Mouse (Mus musculus) forebrain, embryonic 12.5 days (tissue): ENCODE data around the gene Gm20388. TPM values are rescaled to one million over a fixed set of nuclear protein-coding genes. Genes with fewer than 3 reads are reported as not detected.

ENCODE experiments used
- ATAC-seq: fragments of 200-750 bp; cut with Nextera tagmentation; 2 replicates; pipeline ENCODE4 v1.8.0; 2017; ENCODE audit warnings: moderate TSS enrichment; ENCODE audit not compliant: low FRiP score
- H3K27ac ChIP-seq: fragments of 300-500 bp; sonication (generic); 2 replicates; pipeline ENCODE4 v1.5.1; 2016; ENCODE audit warnings: mild to moderate bottlenecking
- H3K27me3 ChIP-seq: fragments of 300-500 bp; sonication (generic); 2 replicates; pipeline ENCODE4 v1.6.1; 2016; ENCODE audit warnings: mild to moderate bottlenecking
- H3K36me3 ChIP-seq: fragments of 300-500 bp; sonication (generic); replicated peaks from 2 replicates; pipeline ENCODE4 v1.6.1; 2016; ENCODE audit warnings: mild to moderate bottlenecking
- H3K4me1 ChIP-seq: fragments of 300-500 bp; sonication (generic); 2 replicates; pipeline ENCODE4 v1.6.1; 2016
- H3K4me2 ChIP-seq: fragments of 300-500 bp; sonication (generic); 2 replicates; pipeline ENCODE4 v1.6.1; 2016; ENCODE audit warnings: mild to moderate bottlenecking, moderate library complexity
- H3K4me3 ChIP-seq: fragments of 300-500 bp; sonication (generic); replicated peaks from 2 replicates; pipeline ENCODE4 v1.5.1; 2016; ENCODE audit warnings: mild to moderate bottlenecking
- H3K9ac ChIP-seq: fragments of 300-500 bp; sonication (generic); 2 replicates; pipeline ENCODE4 v1.6.1; 2016; ENCODE audit warnings: mild to moderate bottlenecking
- H3K9me3 ChIP-seq: fragments of 300-500 bp; sonication (generic); 2 replicates; pipeline ENCODE4 v1.6.1; 2016
- WGBS: fragments of 180-500 bp; shearing (Covaris S2); methylation state at CpG from one replicate; pipeline ENCODE4 v1.1.7; 2016; 5-methylcytosine and 5-hydroxymethylcytosine counted together
- polyA plus RNA-seq: library from polyadenylated mRNA; unstranded; fragments of >200 nt; fragmentation: Nextera tagmentation; extraction: Ambion mirVana; gene quantifications from 2 replicates; pipeline ENCODE4 v1.2.1, GENCODE M21; 2016

Gm20388 gene
- polyA plus RNA-seq, 1 experiment from 2014 or later, result not detected

- no peaks in the 10 kb centered on the region for H3K27me3 ChIP-seq
- WGBS, result 91% methylated on average over 9 of the region's 9 CpGs
- no peak for ATAC-seq
- no peak overlapping the region for H3K4me3 ChIP-seq
- no peaks in the 10 kb centered on the region for H3K9me3 ChIP-seq
- H3K9ac ChIP-seq, result no peak overlapping the region
- no peak overlapping the region for H3K4me2 ChIP-seq
- H3K36me3 ChIP-seq, result peaks cover 80% of the 10 kb centered on the region
- H3K4me1 ChIP-seq, result no peaks in the 10 kb centered on the region
- no peak overlapping the region for H3K27ac ChIP-seq
Observed at GRCm38 (mm10) chr8:121990506-121991255, 2080.0 kb downstream of the Gm20388 start.

- Histone ChIP-seq H3K9ac (no peak overlapping the region), H3K9me3 (no peaks in the 10 kb centered on the region), H3K27me3 (no peaks in the 10 kb centered on the region), H3K4me1 (no peaks in the 10 kb centered on the region), H3K4me2 (no peak overlapping the region), H3K4me3 (no peak overlapping the region), H3K36me3 (peaks cover 78% of the 10 kb centered on the region), H3K27ac (no peak overlapping the region)
- 92% methylated on average over 7 of the region's 7 CpGs for WGBS
- ATAC-seq, result no peak
Observed at GRCm38 (mm10) chr8:121991611-121992010, 2081.0 kb downstream of the Gm20388 start.

- no peak overlapping the region for H3K4me3 ChIP-seq
- no peaks in the 10 kb centered on the region for H3K4me1 ChIP-seq
- WGBS, result 84% methylated on average over 4 of the region's 4 CpGs
- no peaks in the 10 kb centered on the region for H3K27me3 ChIP-seq
- H3K9me3 ChIP-seq, result no peaks in the 10 kb centered on the region
- no peak overlapping the region for H3K27ac ChIP-seq
- ATAC-seq, result no peak
- H3K4me2 ChIP-seq, result no peak overlapping the region
- peaks cover 87% of the 10 kb centered on the region for H3K36me3 ChIP-seq
- H3K9ac ChIP-seq, result no peak overlapping the region
Observed at GRCm38 (mm10) chr8:121992911-121993310, 2082.3 kb downstream of the Gm20388 start.

GRCm38 (mm10) chr8:121995112-121995511 is 2084.5 kb downstream of the Gm20388 start:
- Histone ChIP-seq H3K27ac (no peak overlapping the region), H3K36me3 (peaks cover 87% of the 10 kb centered on the region), H3K9me3 (no peaks in the 10 kb centered on the region), H3K4me3 (no peak overlapping the region), H3K27me3 (no peaks in the 10 kb centered on the region), H3K4me1 (no peaks in the 10 kb centered on the region), H3K4me2 (no peak overlapping the region), H3K9ac (no peak overlapping the region)
- ATAC-seq, result no peak
- 92% methylated on average over 4 of the region's 4 CpGs for WGBS

- no peak overlapping the region for H3K9ac ChIP-seq
- H3K4me3 ChIP-seq, result no peak overlapping the region
- no peak overlapping the region for H3K27ac ChIP-seq
- peaks cover 87% of the 10 kb centered on the region for H3K36me3 ChIP-seq
- H3K9me3 ChIP-seq, result no peaks in the 10 kb centered on the region
- WGBS, result 91% methylated on average over 3 of the region's 3 CpGs
- no peak for ATAC-seq
- no peaks in the 10 kb centered on the region for H3K4me1 ChIP-seq
- H3K4me2 ChIP-seq, result no peak overlapping the region
- no peaks in the 10 kb centered on the region for H3K27me3 ChIP-seq
Observed at GRCm38 (mm10) chr8:121995895-121996294, 2085.3 kb downstream of the Gm20388 start.

GRCm38 (mm10) chr8:121998631-121999030 is 2088.0 kb downstream of the Gm20388 start:
- no peak for ATAC-seq
- Histone ChIP-seq H3K9ac (no peak overlapping the region), H3K4me1 (peaks cover 1% of the 10 kb centered on the region; the same call in 1 of the 2 replicates), H3K4me3 (no peak overlapping the region), H3K4me2 (no peak overlapping the region), H3K9me3 (no peaks in the 10 kb centered on the region), H3K27ac (no peak overlapping the region), H3K36me3 (peaks cover 89% of the 10 kb centered on the region), H3K27me3 (no peaks in the 10 kb centered on the region)
- 95% methylated on average over 4 of the region's 4 CpGs for WGBS

GRCm38 (mm10) chr8:121999211-121999610 is 2088.6 kb downstream of the Gm20388 start:
- H3K4me2 ChIP-seq, result no peak overlapping the region

GRCm38 (mm10) chr8:122001339-122002115 is 2090.9 kb downstream of the Gm20388 start:
- Histone ChIP-seq H3K4me2 (no peak overlapping the region), H3K4me3 (no peak overlapping the region), H3K9ac (no peak overlapping the region), H3K27ac (no peak overlapping the region), H3K36me3 (peaks cover 87% of the 10 kb centered on the region), H3K27me3 (no peaks in the 10 kb centered on the region), H3K9me3 (no peaks in the 10 kb centered on the region), H3K4me1 (peaks cover 8% of the 10 kb centered on the region; the same call in 1 of the 2 replicates)
- no peak for ATAC-seq
- WGBS, result 95% methylated on average over 15 of the region's 15 CpGs

More at GRCm38 (mm10) chr8:121999211-121999610, 2088.6 kb downstream of the Gm20388 start:
- WGBS, result 93% methylated on average over 5 of the region's 5 CpGs
- no peak for ATAC-seq
- Histone ChIP-seq H3K9ac (no peak overlapping the region), H3K27ac (no peak overlapping the region), H3K36me3 (peaks cover 92% of the 10 kb centered on the region), H3K4me1 (peaks cover 7% of the 10 kb centered on the region; the same call in 1 of the 2 replicates), H3K27me3 (no peaks in the 10 kb centered on the region), H3K4me3 (no peak overlapping the region), H3K9me3 (no peaks in the 10 kb centered on the region)

- no peaks in the 10 kb centered on the region for H3K27me3 ChIP-seq
- no peaks in the 10 kb centered on the region for H3K9me3 ChIP-seq
- H3K36me3 ChIP-seq, result peaks cover 86% of the 10 kb centered on the region
- ATAC-seq, result no peak
- H3K4me3 ChIP-seq, result no peak overlapping the region
- peak overlapping the region; percentile 59 for H3K27ac ChIP-seq
- H3K9ac ChIP-seq, result no peak overlapping the region
- H3K4me2 ChIP-seq, result no peak overlapping the region
- peaks cover 8% of the 10 kb centered on the region; the same call in 1 of the 2 replicates for H3K4me1 ChIP-seq
- 85% methylated on average over 8 of the region's 8 CpGs for WGBS
Observed at GRCm38 (mm10) chr8:122003646-122004045, 2093.0 kb downstream of the Gm20388 start.

- no peaks in the 10 kb centered on the region for H3K9me3 ChIP-seq
- H3K4me2 ChIP-seq, result no peak overlapping the region
- H3K36me3 ChIP-seq, result peaks cover 86% of the 10 kb centered on the region
- H3K27ac ChIP-seq, result peak overlapping the region; percentile 59
- H3K27me3 ChIP-seq, result no peaks in the 10 kb centered on the region
- H3K9ac ChIP-seq, result no peak overlapping the region
- H3K4me3 ChIP-seq, result no peak overlapping the region
- WGBS, result 84% methylated on average over 5 of the region's 5 CpGs
- peaks cover 8% of the 10 kb centered on the region; the same call in 1 of the 2 replicates for H3K4me1 ChIP-seq
- ATAC-seq, result no peak
Observed at GRCm38 (mm10) chr8:122004131-122004530, 2093.5 kb downstream of the Gm20388 start.

GRCm38 (mm10) chr8:122005422-122006204 is 2095.0 kb downstream of the Gm20388 start:
- WGBS, result 85% methylated on average over 25 of the region's 25 CpGs
- Histone ChIP-seq H3K9ac (no peak overlapping the region), H3K4me3 (no peak overlapping the region), H3K27me3 (no peaks in the 10 kb centered on the region), H3K36me3 (peaks cover 78% of the 10 kb centered on the region), H3K4me2 (no peak overlapping the region), H3K9me3 (no peaks in the 10 kb centered on the region), H3K4me1 (peaks cover 8% of the 10 kb centered on the region; the same call in 1 of the 2 replicates), H3K27ac (no peak overlapping the region)
- no peak for ATAC-seq
